Mouse (Mus musculus) limb, embryonic 14.5 days (tissue): ENCODE measurements around the gene Rerg. TPM values are rescaled to one million over a fixed set of nuclear protein-coding genes. Genes with fewer than 3 reads are reported as not detected.

ENCODE experiments used
- ATAC-seq: fragments of 200-750 bp; cut with Nextera tagmentation; 2 replicates; pipeline ENCODE4 v1.8.0; 2017; ENCODE audit warnings: low read depth, moderate number of reproducible peaks, moderate TSS enrichment; ENCODE audit not compliant: low FRiP score
- DNase-seq: peaks from one replicate; pipeline ENCODE4 v3.0.0-alpha.2; 2015; ENCODE audit warnings: low spot score
- H3K27ac ChIP-seq: fragments of 300-500 bp; sonication (generic); replicated peaks from 2 replicates; pipeline ENCODE4 v1.5.1; 2014; ENCODE audit warnings: low read depth, mild to moderate bottlenecking, low read length, moderate library complexity, mixed read lengths
- H3K27me3 ChIP-seq: fragments of 300-500 bp; sonication (generic); 2 replicates; pipeline ENCODE4 v1.6.1; 2014; ENCODE audit warnings: low read length, mixed read lengths; ENCODE audit not compliant: control insufficient read depth, insufficient read depth
- H3K36me3 ChIP-seq: fragments of 300-500 bp; sonication (generic); 2 replicates; pipeline ENCODE4 v1.6.1; 2014; ENCODE audit warnings: mild to moderate bottlenecking, low read length, moderate library complexity, mixed read lengths; ENCODE audit not compliant: control insufficient read depth, insufficient read depth
- H3K4me1 ChIP-seq: fragments of 300-500 bp; sonication (generic); 2 replicates; pipeline ENCODE4 v1.6.1; 2014; ENCODE audit warnings: antibody characterized with exemption, low read length, mixed read lengths; ENCODE audit not compliant: control insufficient read depth, insufficient read depth
- H3K4me2 ChIP-seq: fragments of 300-500 bp; sonication (generic); replicated peaks from 2 replicates; pipeline ENCODE4 v1.6.1; 2014; ENCODE audit warnings: low read depth, mild to moderate bottlenecking, low read length, moderate library complexity; ENCODE audit not compliant: severe bottlenecking
- H3K4me3 ChIP-seq: fragments of 300-500 bp; sonication (generic); replicated peaks from 2 replicates; pipeline ENCODE4 v1.5.1; 2014; ENCODE audit warnings: low read length
- H3K9ac ChIP-seq: fragments of 300-500 bp; sonication (generic); 2 replicates; pipeline ENCODE4 v1.6.1; 2014; ENCODE audit warnings: mild to moderate bottlenecking, low read depth, low read length, moderate library complexity; ENCODE audit not compliant: severe bottlenecking
- H3K9me3 ChIP-seq: fragments of 300-500 bp; sonication (generic); 2 replicates; pipeline ENCODE4 v1.6.1; 2016; ENCODE audit warnings: low read length; ENCODE audit not compliant: control insufficient read depth
- POLR2A ChIP-seq: fragments of 200-500 bp; IDR thresholded peaks from 2 replicates; pipeline ENCODE4 v1.8.0; 2012; ENCODE audit warnings: inconsistent platforms, mild to moderate bottlenecking, moderate library complexity, borderline replicate concordance; ENCODE audit not compliant: insufficient read depth, insufficient read length; ENCODE audit errors: extremely low read depth
- WGBS: fragments of 180-500 bp; shearing (Covaris S2); extraction: QIAGEN DNeasy Blood & Tissue Kit; methylation state at CpG from one replicate; pipeline ENCODE4 v1.1.7; 2014; 5-methylcytosine and 5-hydroxymethylcytosine counted together
- polyA plus RNA-seq, 2 experiments: library from polyadenylated mRNA; depleted of rRNA in 1 of 2; stranded (reverse) in 1 of 2; unstranded in 1 of 2; fragments of >200 nt; fragmentation: Nextera tagmentation in 1 of 2; extraction: Ambion mirVana in 1 of 2; gene quantifications; 2 replicates each; pipeline versions ENCODE4 v1.2.1 to v1.2.3; 2012 to 2014

Gene Rerg
- polyA plus RNA-seq, 2 experiments: 22.1 to 33.6 TPM

GRCm38 (mm10) chr6:137063239-137063940, 106.9 kb downstream of the Rerg start:
- Histone ChIP-seq H3K4me3 (no peak overlapping the region), H3K27me3 (no peaks in the 10 kb centered on the region), H3K27ac (no peak overlapping the region), H3K4me1 (no peaks in the 10 kb centered on the region), H3K9ac (no peak overlapping the region), H3K36me3 (no peaks in the 10 kb centered on the region), H3K4me2 (no peak overlapping the region), H3K9me3 (no peaks in the 10 kb centered on the region)
- no peak for TF ChIP-seq POLR2A
- WGBS: 73% methylated on average over 10 of the region's 10 CpGs
- DNase-seq (no peak), ATAC-seq (no peak)

DNA sequence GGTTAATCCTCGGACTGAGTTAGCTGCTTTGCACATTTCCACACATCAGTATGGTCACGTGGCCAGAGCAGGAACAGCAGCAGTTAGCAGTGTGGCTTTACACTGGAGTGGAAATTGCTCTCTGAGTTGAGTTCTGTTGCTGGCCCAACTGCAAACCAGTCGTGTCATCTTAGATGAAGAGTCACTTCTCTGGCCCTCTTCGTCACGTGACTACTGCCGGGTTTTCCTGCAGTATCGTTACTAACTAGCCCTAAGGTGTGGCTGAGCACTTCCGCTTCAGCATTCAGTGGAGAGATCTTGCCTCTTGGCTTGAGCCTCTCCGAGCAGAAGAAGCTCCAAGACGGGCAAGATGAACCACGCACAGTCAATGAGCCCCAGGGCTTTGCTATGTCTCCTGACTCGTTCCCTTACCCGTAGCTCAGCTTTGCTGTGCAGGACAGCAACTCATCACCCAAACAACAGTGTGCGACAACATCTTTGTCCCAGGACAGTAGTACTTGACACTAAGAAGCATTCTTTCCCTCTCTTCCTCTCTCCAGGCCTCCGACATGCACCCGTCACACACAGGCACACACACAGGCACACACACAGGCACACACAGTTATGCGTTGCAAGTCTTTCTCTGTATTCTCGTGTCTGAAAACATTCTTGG, 108.3 kb downstream of the Rerg start:
- H3K4me3 ChIP-seq: no peak overlapping the region
- no peak overlapping the region for H3K27ac ChIP-seq
- no peak for DNase-seq
- no peaks in the 10 kb centered on the region for H3K36me3 ChIP-seq
- 83% methylated on average over 18 of the region's 18 CpGs for WGBS
- H3K9me3 ChIP-seq: no peaks in the 10 kb centered on the region
- ATAC-seq: no peak
- H3K4me2 ChIP-seq: no peak overlapping the region
- H3K9ac ChIP-seq: no peak overlapping the region
- H3K27me3 ChIP-seq: no peaks in the 10 kb centered on the region
- H3K4me1 ChIP-seq: no peaks in the 10 kb centered on the region
- TF ChIP-seq POLR2A: no peak

GRCm38 (mm10) chr6:137060595-137060994, 109.7 kb downstream of the Rerg start:
- H3K9ac ChIP-seq: no peak overlapping the region
- ATAC-seq (no peak), DNase-seq (no peak)
- H3K27ac ChIP-seq: no peak overlapping the region
- no peaks in the 10 kb centered on the region for H3K4me1 ChIP-seq
- H3K4me2 ChIP-seq: no peak overlapping the region
- no peak for TF ChIP-seq POLR2A
- H3K4me3 ChIP-seq: no peak overlapping the region
- WGBS: 79% methylated on average over 5 of the region's 5 CpGs
- H3K9me3 ChIP-seq: no peaks in the 10 kb centered on the region
- H3K36me3 ChIP-seq: no peaks in the 10 kb centered on the region
- H3K27me3 ChIP-seq: no peaks in the 10 kb centered on the region

DNA sequence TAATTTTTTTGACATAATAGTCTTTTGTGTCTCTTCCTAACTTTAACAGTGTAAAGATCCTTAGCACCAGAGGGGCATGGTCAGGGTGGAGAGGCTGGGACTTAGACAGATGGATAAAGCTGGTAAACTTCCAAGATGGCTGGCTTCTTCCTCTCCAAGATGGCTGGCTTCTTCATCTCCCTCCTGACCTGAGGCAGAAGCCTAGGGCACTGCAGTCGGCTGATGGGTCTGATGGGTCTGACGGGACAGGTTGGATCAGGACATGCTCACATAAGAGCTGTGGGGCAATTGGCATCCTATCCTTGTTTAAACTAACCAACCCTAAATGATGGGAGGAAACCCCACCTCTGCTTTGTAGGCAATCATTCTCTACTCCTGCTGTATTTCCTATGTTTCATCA, 112.0 kb downstream of the Rerg start:
- peaks cover 2% of the 10 kb centered on the region; the same call in 1 of the 2 replicates for H3K4me1 ChIP-seq
- no peaks in the 10 kb centered on the region for H3K27me3 ChIP-seq
- H3K9ac ChIP-seq: no peak overlapping the region
- no peaks in the 10 kb centered on the region for H3K36me3 ChIP-seq
- 93% methylated on average over 2 of the region's 2 CpGs for WGBS
- ATAC-seq (no peak), DNase-seq (no peak)
- no peak overlapping the region for H3K27ac ChIP-seq
- H3K4me2 ChIP-seq: no peak overlapping the region
- no peak overlapping the region for H3K4me3 ChIP-seq
- TF ChIP-seq POLR2A: no peak
- no peaks in the 10 kb centered on the region for H3K9me3 ChIP-seq

DNA sequence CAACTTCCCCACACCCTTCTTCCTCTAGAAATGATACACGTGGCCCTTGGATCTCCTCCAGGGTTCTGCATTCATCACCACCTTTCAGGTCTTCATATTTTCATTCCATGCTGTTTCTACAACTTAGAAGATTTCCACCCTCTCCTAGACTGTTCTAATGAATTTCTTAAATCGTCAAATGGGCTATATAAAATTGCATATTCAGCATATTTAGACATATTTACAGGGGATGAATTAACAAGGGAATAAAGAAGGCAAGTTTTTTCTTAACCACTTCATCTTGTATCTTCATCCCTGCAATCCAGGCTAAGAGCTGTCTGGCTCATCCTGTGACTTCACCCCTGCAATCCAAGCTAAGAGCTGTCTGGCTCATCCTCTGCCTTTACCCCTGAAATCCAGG, 116.2 kb downstream of the Rerg start:
- H3K9me3 ChIP-seq: 0 out of 2 replicates have a peak, but pooled peaks cover 6% of the 10 kb centered on the region
- WGBS: 75% methylated on average over 2 of the region's 2 CpGs

More for the DNA sequence above, 116.2 kb downstream of the Rerg start:
- 0 out of 2 replicates have a peak overlapping the region, but pooled peaks have one; percentile 19 for H3K27ac ChIP-seq
- TF ChIP-seq POLR2A: no peak
- no peak overlapping the region for H3K4me3 ChIP-seq
- no peak overlapping the region for H3K9ac ChIP-seq
- no peak for DNase-seq
- no peaks in the 10 kb centered on the region for H3K36me3 ChIP-seq
- H3K4me2 ChIP-seq: no peak overlapping the region
- no peaks in the 10 kb centered on the region for H3K27me3 ChIP-seq
- no peak for ATAC-seq
- peaks cover 2% of the 10 kb centered on the region; the same call in 1 of the 2 replicates for H3K4me1 ChIP-seq
